Mouse (Mus musculus): Measurements from ENCODE around the gene Meioc. TPM values are rescaled to one million over a fixed set of nuclear protein-coding genes. Genes with fewer than 3 reads are reported as not detected.
"Not testable (repeated sequence)": the region's sequence is repeated elsewhere in the genome, so short reads cannot be mapped to it uniquely, and the experiment has no call there.

Meioc gene
- polyA plus RNA-seq, 1 experiment from 2014 or later, result 0.28 TPM

- H3K4me2 ChIP-seq (ENCODE audit: low read depth, low read length), result peak overlapping the region; percentile 73
- H3K4me3 ChIP-seq (ENCODE audit: low read length), result peak overlapping the region; percentile 77
- no peak for ATAC-seq (replicated peaks; ENCODE audit: extremely low read depth, insufficient read depth, low FRiP score)
- H3K9me3 ChIP-seq (replicated peaks; ENCODE audit: control insufficient read depth, low read length), result no peaks in the 10 kb centered on the region
- 18% methylated on average over 9 of the region's 9 CpGs for WGBS
- H3K9ac ChIP-seq (ENCODE audit: low read length), result peak overlapping the region; percentile 90
- no peaks in the 10 kb centered on the region for H3K27me3 ChIP-seq (ENCODE audit: control insufficient read depth, insufficient read depth, low read length)
- H3K4me1 ChIP-seq (ENCODE audit: control insufficient read depth, insufficient read depth, low read length), result peaks cover 10% of the 10 kb centered on the region
- H3K27ac ChIP-seq (ENCODE audit: low read length), result peak overlapping the region; percentile 54; the same call in 1 of the 2 replicates
- 0 out of 2 replicates have a peak, but pooled peaks cover 6% of the 10 kb centered on the region for H3K36me3 ChIP-seq (ENCODE audit: control insufficient read depth, insufficient read depth)
Observed at GRCm38 (mm10) chr11:102698018-102698476, 34.5 kb downstream of the Meioc start.

- 84% methylated on average over 6 of the region's 6 CpGs for WGBS
- H3K4me2 ChIP-seq (ENCODE audit: low read depth, low read length); ATAC-seq (replicated peaks; ENCODE audit: extremely low read depth, insufficient read depth, low FRiP score); H3K36me3 ChIP-seq (ENCODE audit: control insufficient read depth, insufficient read depth); H3K4me1 ChIP-seq (ENCODE audit: control insufficient read depth, insufficient read depth, low read length); H3K9me3 ChIP-seq (replicated peaks; ENCODE audit: control insufficient read depth, low read length); H3K27ac ChIP-seq (ENCODE audit: low read length); H3K27me3 ChIP-seq (ENCODE audit: control insufficient read depth, insufficient read depth, low read length); H3K9ac ChIP-seq (ENCODE audit: low read length); H3K4me3 ChIP-seq (ENCODE audit: low read length): not testable (repeated sequence)
Observed at GRCm38 (mm10) chr11:102702206-102702605, 38.7 kb downstream of the Meioc start.

GRCm38 (mm10) chr11:102712411-102712810 is 48.9 kb downstream of the Meioc start:
- Histone ChIP-seq H3K9me3 (replicated peaks; ENCODE audit: control insufficient read depth, low read length) (no peaks in the 10 kb centered on the region), H3K36me3 (ENCODE audit: control insufficient read depth, insufficient read depth) (no peaks in the 10 kb centered on the region), H3K27ac (ENCODE audit: low read length) (no peak overlapping the region), H3K9ac (ENCODE audit: low read length) (no peak overlapping the region), H3K4me3 (ENCODE audit: low read length) (no peak overlapping the region), H3K27me3 (ENCODE audit: control insufficient read depth, insufficient read depth, low read length) (no peaks in the 10 kb centered on the region), H3K4me2 (ENCODE audit: low read depth, low read length) (no peak overlapping the region), H3K4me1 (ENCODE audit: control insufficient read depth, insufficient read depth, low read length) (no peaks in the 10 kb centered on the region)
- WGBS, result 88% methylated on average over 4 of the region's 4 CpGs
- ATAC-seq (replicated peaks; ENCODE audit: extremely low read depth, insufficient read depth, low FRiP score), result no peak

GRCm38 (mm10) chr11:102714578-102714977 is 51.1 kb downstream of the Meioc start:
- H3K27ac ChIP-seq (ENCODE audit: low read length); H3K27me3 ChIP-seq (ENCODE audit: control insufficient read depth, insufficient read depth, low read length); H3K4me2 ChIP-seq (ENCODE audit: low read depth, low read length); H3K4me3 ChIP-seq (ENCODE audit: low read length); ATAC-seq (replicated peaks; ENCODE audit: extremely low read depth, insufficient read depth, low FRiP score); H3K9ac ChIP-seq (ENCODE audit: low read length); H3K4me1 ChIP-seq (ENCODE audit: control insufficient read depth, insufficient read depth, low read length); H3K9me3 ChIP-seq (replicated peaks; ENCODE audit: control insufficient read depth, low read length); H3K36me3 ChIP-seq (ENCODE audit: control insufficient read depth, insufficient read depth): not testable (repeated sequence)
- 67% methylated on average over 2 of the region's 2 CpGs for WGBS

GRCm38 (mm10) chr11:102716135-102716534 is 52.6 kb downstream of the Meioc start:
- no peak overlapping the region for H3K27ac ChIP-seq (ENCODE audit: low read length)
- peaks cover 6% of the 10 kb centered on the region; the same call in 1 of the 2 replicates for H3K9me3 ChIP-seq (replicated peaks; ENCODE audit: control insufficient read depth, low read length)
- H3K4me2 ChIP-seq (ENCODE audit: low read depth, low read length), result no peak overlapping the region
- H3K4me3 ChIP-seq (ENCODE audit: low read length), result no peak overlapping the region
- no peaks in the 10 kb centered on the region for H3K36me3 ChIP-seq (ENCODE audit: control insufficient read depth, insufficient read depth)
- no peaks in the 10 kb centered on the region for H3K27me3 ChIP-seq (ENCODE audit: control insufficient read depth, insufficient read depth, low read length)
- WGBS, result 74% methylated on average over 7 of the region's 7 CpGs
- no peaks in the 10 kb centered on the region for H3K4me1 ChIP-seq (ENCODE audit: control insufficient read depth, insufficient read depth, low read length)
- ATAC-seq (replicated peaks; ENCODE audit: extremely low read depth, insufficient read depth, low FRiP score), result no peak
- no peak overlapping the region for H3K9ac ChIP-seq (ENCODE audit: low read length)

- Histone ChIP-seq H3K4me1 (ENCODE audit: control insufficient read depth, insufficient read depth, low read length) (no peaks in the 10 kb centered on the region), H3K36me3 (ENCODE audit: control insufficient read depth, insufficient read depth) (no peaks in the 10 kb centered on the region), H3K27me3 (ENCODE audit: control insufficient read depth, insufficient read depth, low read length) (no peaks in the 10 kb centered on the region), H3K27ac (ENCODE audit: low read length) (no peak overlapping the region), H3K9me3 (replicated peaks; ENCODE audit: control insufficient read depth, low read length) (no peaks in the 10 kb centered on the region), H3K4me2 (ENCODE audit: low read depth, low read length) (no peak overlapping the region), H3K4me3 (ENCODE audit: low read length) (no peak overlapping the region), H3K9ac (ENCODE audit: low read length) (no peak overlapping the region)
- 35% methylated on average over 3 of the region's 3 CpGs for WGBS
- ATAC-seq (replicated peaks; ENCODE audit: extremely low read depth, insufficient read depth, low FRiP score), result no peak
Observed at GRCm38 (mm10) chr11:102725574-102725973, 62.1 kb downstream of the Meioc start.

GRCm38 (mm10) chr11:102728614-102729013 is 65.1 kb downstream of the Meioc start:
- no peaks in the 10 kb centered on the region for H3K4me1 ChIP-seq (ENCODE audit: control insufficient read depth, insufficient read depth, low read length)
- H3K9ac ChIP-seq (ENCODE audit: low read length), result no peak overlapping the region
- no peak overlapping the region for H3K4me2 ChIP-seq (ENCODE audit: low read depth, low read length)
- no peaks in the 10 kb centered on the region for H3K9me3 ChIP-seq (replicated peaks; ENCODE audit: control insufficient read depth, low read length)
- WGBS, result 34% methylated on average over 7 of the region's 7 CpGs
- H3K4me3 ChIP-seq (ENCODE audit: low read length), result no peak overlapping the region
- H3K27me3 ChIP-seq (ENCODE audit: control insufficient read depth, insufficient read depth, low read length), result no peaks in the 10 kb centered on the region
- no peaks in the 10 kb centered on the region for H3K36me3 ChIP-seq (ENCODE audit: control insufficient read depth, insufficient read depth)
- H3K27ac ChIP-seq (ENCODE audit: low read length), result no peak overlapping the region
- no peak for ATAC-seq (replicated peaks; ENCODE audit: extremely low read depth, insufficient read depth, low FRiP score)

- 76% methylated on average over 3 of the region's 3 CpGs for WGBS
- no peak for ATAC-seq (replicated peaks; ENCODE audit: extremely low read depth, insufficient read depth, low FRiP score)
Observed at GRCm38 (mm10) chr11:102729835-102730234, 66.3 kb downstream of the Meioc start.

GRCm38 (mm10) chr11:102731366-102731765 is 67.8 kb downstream of the Meioc start:
- H3K36me3 ChIP-seq (ENCODE audit: control insufficient read depth, insufficient read depth), result no peaks in the 10 kb centered on the region
- no peak overlapping the region for H3K4me2 ChIP-seq (ENCODE audit: low read depth, low read length)
- H3K4me3 ChIP-seq (ENCODE audit: low read length), result no peak overlapping the region
- H3K4me1 ChIP-seq (ENCODE audit: control insufficient read depth, insufficient read depth, low read length), result no peaks in the 10 kb centered on the region
- H3K9me3 ChIP-seq (replicated peaks; ENCODE audit: control insufficient read depth, low read length), result no peaks in the 10 kb centered on the region
- no peak for ATAC-seq (replicated peaks; ENCODE audit: extremely low read depth, insufficient read depth, low FRiP score)
- H3K27ac ChIP-seq (ENCODE audit: low read length), result no peak overlapping the region
- 72% methylated on average over 6 of the region's 6 CpGs for WGBS
- H3K27me3 ChIP-seq (ENCODE audit: control insufficient read depth, insufficient read depth, low read length), result peaks cover 2% of the 10 kb centered on the region; the same call in 1 of the 2 replicates
- H3K9ac ChIP-seq (ENCODE audit: low read length), result no peak overlapping the region

More at GRCm38 (mm10) chr11:102729835-102730234, 66.3 kb downstream of the Meioc start:
- Histone ChIP-seq H3K4me2 (ENCODE audit: low read depth, low read length) (no peak overlapping the region), H3K9ac (ENCODE audit: low read length) (no peak overlapping the region), H3K27me3 (ENCODE audit: control insufficient read depth, insufficient read depth, low read length) (no peaks in the 10 kb centered on the region), H3K9me3 (replicated peaks; ENCODE audit: control insufficient read depth, low read length) (no peaks in the 10 kb centered on the region), H3K36me3 (ENCODE audit: control insufficient read depth, insufficient read depth) (no peaks in the 10 kb centered on the region), H3K27ac (ENCODE audit: low read length) (no peak overlapping the region), H3K4me1 (ENCODE audit: control insufficient read depth, insufficient read depth, low read length) (no peaks in the 10 kb centered on the region), H3K4me3 (ENCODE audit: low read length) (no peak overlapping the region)
